Mouse (Mus musculus): ENCODE results near the gene Col4a3.

The Col4a3 gene

DNA sequence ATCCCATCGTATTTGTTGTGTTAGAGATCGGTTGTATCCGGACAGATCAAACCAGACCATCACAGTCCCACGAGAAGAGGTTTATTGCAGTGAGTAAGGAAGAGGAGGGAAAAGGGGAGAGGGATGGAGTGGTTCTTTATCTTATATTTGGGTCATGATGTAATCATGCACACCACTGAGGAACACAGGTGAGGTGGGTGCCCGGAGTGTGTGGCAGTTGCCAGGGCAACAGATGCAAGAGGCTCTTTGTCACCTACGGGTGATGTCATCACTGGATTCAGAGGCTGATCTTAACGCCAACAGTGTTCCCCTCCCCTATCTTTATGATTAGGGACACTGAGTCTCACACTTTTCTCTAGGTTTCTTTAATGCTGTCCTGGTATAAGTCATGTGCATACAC is 18.6 kb downstream of the Col4a3 start:
- ATAC-seq (ENCODE audit: insufficient number of reproducible peaks, low FRiP score, low TSS enrichment) = no peak

DNA sequence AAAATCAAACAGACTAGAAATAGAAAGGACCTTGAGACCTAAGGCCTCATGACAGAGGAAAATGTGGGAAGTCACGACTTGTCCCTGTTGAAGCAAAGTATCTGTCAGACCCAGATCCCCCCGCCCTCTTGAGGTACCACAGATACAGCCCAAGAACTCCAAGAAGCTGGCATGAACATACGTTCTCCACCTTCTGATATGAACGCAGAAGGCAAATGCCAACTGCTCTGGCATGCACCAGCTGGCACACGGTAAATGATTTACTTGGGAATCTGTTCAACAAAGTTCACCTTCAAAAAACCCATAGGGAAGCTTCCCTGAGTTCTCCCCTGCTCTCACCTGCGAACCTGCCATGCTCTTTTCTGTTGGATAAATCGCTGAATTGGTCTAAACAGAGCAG is 19.1 kb downstream of the Col4a3 start:
- ATAC-seq (ENCODE audit: insufficient number of reproducible peaks, low FRiP score, low TSS enrichment) = no peak

DNA sequence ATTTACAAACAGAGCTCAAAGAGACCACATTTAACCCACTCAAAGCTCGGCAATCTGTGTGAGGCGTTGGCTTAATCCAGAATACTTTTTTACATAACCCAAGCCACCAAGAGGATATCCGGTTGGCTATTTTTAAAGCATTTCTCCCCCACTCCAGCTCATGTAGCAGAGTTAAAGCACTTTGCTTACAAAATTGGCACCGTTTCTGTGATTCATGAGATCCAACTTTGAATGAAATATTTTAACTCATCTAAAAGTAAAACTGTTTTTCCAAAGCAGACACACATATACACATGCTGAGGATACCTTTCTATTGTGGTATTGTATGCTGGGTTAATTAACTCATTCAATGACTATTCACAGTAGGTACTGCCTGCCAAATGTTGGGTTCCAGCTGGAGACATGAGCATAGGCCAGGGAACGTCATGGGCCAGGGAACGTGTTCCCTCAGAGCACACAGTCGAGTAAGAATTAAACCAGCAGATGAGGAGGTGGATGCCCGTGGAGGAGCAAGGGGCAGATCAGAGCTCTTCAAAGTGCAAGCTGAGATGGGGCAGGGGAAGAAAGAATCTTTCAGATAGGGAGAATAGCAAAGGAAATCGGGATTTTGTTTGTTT is 22.0 kb downstream of the Col4a3 start:
- ATAC-seq (ENCODE audit: insufficient number of reproducible peaks, low FRiP score, low TSS enrichment) = no peak; the same call in 1 of the 2 replicates

DNA sequence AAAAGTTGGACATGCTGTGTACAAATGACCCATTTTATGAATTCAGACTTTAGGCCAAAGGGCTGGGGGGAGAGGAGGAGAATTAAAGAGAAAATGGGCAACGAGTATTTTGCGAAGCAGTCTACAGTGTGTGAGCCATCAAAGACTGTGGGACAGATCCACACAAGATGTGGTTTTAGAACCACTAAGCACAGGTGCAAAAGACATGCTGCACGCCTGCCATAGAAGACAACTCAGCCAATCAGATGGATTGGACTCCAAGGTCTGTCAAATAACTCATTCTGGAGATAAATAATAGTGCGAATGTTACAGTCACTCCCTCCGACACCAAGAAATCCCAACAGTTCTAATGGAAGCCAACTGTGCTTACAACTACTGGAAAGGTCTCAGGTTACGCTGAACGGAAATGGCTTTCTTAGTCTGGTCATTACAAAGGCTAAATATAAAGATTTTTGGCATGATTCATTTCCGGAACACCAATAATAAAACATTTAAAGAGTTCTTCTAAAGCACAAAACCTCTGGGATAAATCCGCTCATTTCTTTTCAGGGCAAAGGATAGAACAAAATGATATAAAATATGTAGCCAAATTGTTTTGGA is 25.4 kb downstream of the Col4a3 start:
- ATAC-seq (ENCODE audit: insufficient number of reproducible peaks, low FRiP score, low TSS enrichment) = no peak

DNA sequence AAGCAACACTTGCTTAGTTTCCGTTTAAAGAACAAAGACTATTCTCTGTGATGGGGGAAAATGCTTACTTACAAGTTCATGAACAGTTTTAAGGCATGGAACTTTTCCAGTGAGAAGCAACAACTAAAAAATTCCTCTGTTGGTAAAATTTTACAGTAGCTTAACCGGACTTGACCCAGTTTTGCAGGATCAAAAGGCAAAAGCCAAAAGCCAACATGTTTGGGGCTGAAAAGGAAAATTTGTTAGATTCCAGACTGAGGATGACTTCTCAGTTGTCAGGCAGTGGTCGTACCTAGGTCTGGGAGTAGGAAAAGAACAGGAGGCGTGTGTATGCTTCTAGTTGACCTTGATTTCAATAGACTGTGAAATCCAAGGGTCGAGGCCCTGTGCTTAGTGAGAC is 31.3 kb downstream of the Col4a3 start:
- no peak for ATAC-seq (ENCODE audit: insufficient number of reproducible peaks, low FRiP score, low TSS enrichment)

DNA sequence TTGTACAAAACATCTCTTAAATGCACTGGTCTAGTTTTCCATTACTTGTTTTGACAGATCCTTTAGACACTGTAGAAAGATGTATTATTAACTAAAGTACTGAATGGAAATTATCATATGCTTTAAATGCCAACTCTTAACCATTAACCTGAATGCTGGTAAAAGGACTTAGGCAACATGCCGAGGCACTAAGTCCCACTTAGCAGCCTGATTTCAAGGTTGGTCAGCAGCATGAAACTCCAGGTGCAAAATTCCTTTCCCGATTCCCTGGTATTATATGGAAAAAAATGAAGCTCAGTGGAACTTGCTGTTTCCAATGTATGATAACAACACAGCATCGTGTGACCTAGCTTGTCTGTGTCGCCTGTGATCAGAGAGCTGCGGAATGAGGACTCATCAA is 31.9 kb downstream of the Col4a3 start:
- no peak for ATAC-seq (ENCODE audit: insufficient number of reproducible peaks, low FRiP score, low TSS enrichment)

DNA sequence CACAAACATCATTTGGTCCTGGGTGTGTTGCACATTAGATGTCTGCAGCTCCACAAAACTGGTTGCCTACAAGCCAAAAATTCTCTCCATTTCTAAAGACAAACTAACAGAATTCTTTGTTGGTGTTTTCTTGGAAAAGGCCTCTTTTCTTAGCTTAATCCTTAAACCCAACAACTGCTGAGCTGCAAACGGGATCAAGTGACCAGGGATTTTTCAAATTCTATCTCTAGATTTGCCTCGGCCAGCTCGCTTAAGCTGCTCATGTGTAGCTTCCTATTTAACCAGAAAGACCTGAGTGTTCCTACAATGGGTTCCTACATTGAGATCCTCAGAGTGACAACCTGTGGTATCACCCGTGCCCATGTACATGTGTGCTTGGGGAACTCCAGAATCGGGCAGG is 33.3 kb downstream of the Col4a3 start:
- no peak for ATAC-seq (ENCODE audit: insufficient number of reproducible peaks, low FRiP score, low TSS enrichment)

DNA sequence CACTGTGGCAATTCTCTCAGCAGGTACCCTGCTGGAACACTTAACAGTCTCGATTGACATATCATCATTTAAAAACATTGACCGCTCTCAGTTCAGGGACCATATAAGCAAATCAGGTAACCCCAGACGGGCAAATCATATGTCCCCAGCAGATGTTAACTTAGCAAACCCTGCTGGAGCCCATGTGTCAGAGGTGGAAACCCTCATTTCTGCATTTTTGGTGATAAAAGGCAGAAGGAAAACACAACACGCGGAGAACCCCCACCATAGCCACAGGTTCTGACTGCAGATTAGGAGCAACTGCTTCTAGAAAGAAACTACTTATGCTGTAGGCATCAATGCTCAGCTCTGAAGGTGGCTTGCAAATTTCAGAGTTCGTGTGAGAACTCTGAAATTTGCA is 38.2 kb downstream of the Col4a3 start:
- ATAC-seq (ENCODE audit: insufficient number of reproducible peaks, low FRiP score, low TSS enrichment) = no peak

DNA sequence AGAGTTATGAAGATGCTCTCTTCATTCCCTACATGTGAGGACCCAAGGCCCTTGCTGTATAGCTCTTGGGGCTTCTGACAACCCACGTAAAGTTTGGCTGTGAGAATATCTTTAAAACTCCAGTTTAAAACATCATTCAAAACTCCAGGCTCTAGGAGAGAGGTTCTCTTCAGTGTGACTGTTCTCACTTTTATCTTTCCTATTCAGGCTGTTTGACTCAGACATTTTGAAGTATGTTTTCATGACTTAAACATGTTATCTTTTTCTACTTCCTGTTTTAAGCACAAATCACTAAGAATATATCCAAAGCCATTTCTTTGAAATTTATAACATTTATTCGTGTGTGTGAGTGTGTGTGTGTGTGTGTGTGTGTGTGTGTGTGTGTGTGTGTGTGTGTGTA is 38.8 kb downstream of the Col4a3 start:
- ATAC-seq (ENCODE audit: insufficient number of reproducible peaks, low FRiP score, low TSS enrichment) = no peak

DNA sequence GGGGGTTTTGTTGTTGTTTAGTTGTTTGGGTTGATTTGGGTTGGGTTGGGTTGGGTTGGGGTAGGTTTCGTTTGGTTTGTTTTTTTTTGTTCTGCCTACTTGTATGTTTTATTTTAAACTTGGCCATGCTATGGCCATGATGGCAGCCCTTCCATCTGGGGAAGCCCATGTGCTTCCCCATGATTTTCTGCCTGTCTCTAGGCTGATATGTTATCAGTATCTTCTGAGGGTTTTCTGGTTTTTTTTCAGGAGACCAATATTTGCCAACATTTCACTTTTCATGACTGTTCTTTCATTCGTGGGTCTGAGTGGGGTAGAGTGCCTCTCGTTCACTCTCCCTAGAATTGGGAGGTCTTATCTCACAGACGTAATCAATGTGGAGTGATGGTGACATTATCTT is 40.9 kb downstream of the Col4a3 start:
- no peak for ATAC-seq (ENCODE audit: insufficient number of reproducible peaks, low FRiP score, low TSS enrichment)

DNA sequence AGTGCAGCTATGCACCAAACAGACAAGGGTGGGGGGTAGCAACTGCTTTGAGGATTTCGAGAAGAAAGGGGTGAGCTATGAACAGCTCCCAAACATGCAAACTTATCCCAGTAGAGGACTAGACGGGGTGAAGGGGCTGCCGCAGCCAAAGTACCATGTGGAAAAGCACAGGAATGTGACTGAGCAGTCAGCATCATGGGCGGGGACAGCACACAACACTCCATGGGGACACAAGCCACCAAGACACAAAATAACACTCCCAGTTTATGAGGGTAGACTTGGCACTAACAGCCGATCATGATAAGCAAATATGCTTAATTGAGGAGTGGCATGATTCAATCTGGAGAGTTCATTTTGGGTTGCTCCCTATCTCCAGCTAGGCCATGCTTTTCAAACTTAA is 42.8 kb downstream of the Col4a3 start:
- no peak for ATAC-seq (ENCODE audit: insufficient number of reproducible peaks, low FRiP score, low TSS enrichment)

DNA sequence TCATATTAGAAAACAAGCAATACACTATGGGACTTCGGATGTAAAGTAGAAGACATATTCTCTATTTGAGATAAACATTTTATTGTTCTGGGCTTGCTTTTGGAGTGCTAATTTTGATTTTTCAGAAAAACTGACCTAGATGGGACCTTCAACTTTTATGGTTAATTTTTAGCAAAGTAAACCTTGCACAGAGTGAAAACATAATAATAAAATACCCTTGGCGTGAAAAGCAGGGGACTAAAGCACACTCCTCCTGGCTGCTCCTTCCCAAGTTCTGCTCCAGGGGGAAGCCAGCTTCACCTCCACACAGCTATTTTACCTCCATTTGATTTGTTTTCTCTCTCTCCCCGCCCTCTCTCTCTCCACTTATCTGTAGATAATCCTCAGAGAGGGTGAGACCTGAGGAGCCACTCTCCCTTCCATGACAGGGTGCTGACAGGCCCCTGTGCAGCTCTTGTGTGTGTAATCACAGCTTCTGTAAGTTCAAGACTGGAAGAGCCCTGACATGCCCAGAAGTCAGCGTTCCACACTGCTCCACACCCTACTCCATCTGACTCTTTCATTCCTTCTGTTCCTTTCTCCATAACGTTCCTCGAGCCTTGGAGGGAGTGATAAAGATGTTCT is 44.6 kb downstream of the Col4a3 start:
- ATAC-seq (ENCODE audit: insufficient number of reproducible peaks, low FRiP score, low TSS enrichment) = no peak

DNA sequence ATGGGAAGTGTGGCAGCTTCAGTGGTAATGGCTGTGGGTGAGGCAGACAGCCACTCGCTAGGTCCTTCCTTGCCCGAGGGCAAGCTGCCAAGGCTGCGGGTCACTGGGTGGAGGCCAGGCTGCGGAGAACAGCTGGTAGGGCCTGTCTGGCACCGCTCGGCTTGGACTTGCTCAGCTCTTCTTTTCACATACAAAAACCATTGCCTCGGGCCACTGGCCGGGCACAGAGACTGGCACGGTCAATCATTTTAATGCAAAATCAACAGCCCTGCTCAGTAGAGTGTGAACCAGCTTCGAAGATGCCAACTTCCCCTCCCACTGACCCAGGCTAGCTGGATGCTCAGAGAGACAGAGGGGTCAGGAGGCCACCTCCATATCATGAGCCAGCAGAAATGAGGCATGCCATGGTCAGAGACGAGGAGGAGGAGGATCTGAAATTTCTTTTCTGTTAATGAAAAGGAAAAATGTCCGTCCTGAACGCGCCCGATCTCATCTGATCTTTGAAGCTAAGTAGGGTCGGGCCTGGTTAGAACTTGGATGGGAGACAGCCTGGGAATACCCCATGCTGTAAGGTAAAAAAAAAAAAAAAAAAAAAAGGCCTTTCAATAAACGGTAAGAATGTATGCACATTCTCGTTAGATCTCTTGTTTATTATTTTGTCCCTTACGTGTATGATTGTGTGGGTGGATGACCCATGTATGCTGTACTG is 48.0 kb downstream of the Col4a3 start:
- peak; percentile 68; the same call in 1 of the 2 replicates for ATAC-seq (ENCODE audit: insufficient number of reproducible peaks, low FRiP score, low TSS enrichment)

DNA sequence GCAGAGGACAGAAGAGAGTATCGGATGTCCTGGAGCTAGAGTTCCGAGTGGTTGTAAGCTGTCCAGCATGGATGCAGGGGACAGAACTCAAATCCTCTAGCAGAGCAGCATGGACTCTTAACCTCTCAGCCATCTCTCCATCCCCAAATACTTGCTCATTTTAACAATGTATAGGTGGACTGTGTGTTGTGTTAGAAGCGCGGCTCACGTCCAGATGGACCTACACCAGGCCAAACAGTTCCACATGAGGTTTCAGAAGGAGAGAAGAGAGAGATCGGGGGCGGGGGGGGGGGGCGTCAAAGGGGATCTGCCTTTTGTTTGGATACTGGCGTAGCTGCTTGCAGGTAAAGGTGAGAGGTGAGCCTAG is 48.5 kb downstream of the Col4a3 start:
- no peak for ATAC-seq (ENCODE audit: insufficient number of reproducible peaks, low FRiP score, low TSS enrichment)

DNA sequence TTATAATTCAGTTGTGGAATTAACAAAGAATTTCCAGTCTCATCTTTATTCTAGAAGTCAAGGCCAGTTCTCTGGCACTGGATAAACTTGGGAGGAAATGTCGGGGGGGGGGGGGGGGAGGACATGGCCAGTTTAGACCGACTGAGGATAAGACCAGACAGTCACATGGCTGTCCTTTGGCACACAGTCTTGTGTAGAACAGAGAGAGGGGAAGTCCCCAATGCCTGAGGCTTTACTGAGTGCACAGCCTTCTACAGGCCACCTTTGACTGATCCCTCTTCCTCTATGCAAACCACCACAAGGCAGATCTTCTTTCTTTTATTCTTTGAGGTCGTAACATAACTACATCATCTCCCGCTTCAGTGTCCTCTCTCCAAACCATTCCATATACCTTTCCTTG is 49.6 kb downstream of the Col4a3 start:
- no peak for ATAC-seq (ENCODE audit: insufficient number of reproducible peaks, low FRiP score, low TSS enrichment)

DNA sequence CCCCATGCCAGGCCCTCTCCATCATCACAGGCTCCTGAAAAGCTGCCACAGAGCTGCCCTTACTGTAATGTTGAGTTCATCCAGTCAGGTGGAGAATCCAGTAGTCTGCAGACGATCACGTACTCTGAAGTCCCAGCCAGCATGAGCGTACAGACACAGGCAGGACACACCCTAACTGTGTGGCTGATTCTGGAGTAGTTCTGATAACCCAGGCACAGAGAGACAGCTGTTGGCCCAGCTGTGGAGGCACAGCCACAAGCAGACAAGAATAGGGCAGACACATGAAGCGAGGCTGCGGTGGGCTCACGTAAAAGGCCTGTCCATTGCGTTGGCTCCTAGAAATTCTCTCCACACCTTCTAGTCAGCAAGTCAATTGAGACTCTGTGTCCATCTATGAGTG is 50.7 kb downstream of the Col4a3 start:
- no peak for ATAC-seq (ENCODE audit: insufficient number of reproducible peaks, low FRiP score, low TSS enrichment)

DNA sequence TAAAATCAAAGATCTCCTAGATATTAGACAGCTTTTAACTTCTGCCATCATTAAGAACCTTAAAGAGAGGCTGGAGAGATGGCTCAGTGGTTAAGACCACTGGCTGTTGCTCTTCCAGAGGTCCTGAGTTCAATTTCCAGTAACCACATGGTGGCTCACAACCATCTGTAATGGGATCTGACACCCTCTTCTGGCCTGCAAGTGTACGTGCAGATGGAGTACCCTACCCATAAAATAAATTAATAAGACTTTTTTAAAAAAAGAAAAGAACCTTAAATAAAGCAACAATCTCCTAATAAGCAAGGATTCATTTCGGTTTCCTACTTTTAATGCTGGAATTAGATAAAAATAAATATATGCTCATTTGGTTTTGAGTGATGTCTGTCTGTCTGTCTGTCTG is 51.7 kb downstream of the Col4a3 start:
- ATAC-seq (ENCODE audit: insufficient number of reproducible peaks, low FRiP score, low TSS enrichment) = no peak

DNA sequence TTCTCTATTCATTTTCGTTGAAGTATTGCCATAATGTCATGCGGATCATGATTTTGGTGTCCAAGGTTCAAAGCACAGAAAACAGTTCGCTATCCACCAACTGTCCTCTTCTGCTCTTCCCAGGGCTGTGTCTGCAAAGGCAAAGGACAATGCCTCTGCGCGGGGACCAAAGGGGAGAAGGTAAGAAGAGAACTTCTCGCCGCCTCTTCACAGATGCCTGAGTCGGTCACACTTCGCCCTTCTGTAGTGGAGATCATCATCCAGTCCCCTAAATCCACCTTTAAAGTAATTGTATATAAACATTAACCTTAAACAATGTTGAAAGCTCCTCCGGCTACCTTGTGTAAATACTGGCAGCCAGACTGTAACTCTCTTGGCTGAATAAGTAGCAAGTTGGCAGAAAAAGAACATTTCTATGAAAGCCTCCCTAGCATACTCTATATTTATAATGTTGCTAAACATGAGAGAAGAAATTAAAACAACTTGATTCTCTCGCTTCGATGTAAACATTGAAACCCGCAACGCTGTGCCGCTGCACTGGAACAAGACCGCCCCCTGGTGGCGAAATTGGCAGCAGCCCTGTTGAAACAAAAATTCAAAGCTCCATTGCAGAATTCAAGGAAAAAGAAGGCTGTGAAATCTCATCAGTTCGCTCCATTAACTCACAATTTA is 54.7 kb downstream of the Col4a3 start:
- peak; percentile 41; the same call in 1 of the 2 replicates for ATAC-seq (ENCODE audit: insufficient number of reproducible peaks, low FRiP score, low TSS enrichment)

DNA sequence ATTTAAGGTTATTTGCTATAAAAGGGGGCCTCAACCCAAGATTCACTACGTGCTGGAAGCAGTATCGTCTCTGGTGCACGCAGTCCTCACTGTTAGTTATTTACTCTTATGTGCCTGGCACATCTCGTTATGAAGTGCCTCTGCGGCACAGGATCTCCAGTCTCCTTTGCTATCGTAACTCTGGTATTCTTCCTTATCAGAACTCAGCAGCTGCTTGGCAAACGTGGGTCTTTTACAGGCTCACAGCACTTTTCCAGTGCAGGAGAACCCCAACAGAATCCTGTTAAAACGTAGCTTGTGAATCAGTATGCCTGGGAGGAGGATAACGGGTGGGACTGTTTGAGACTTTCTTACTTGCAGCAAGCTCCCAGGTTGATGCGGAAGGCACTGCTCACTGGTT is 61.3 kb downstream of the Col4a3 start:
- ATAC-seq (ENCODE audit: insufficient number of reproducible peaks, low FRiP score, low TSS enrichment) = no peak

DNA sequence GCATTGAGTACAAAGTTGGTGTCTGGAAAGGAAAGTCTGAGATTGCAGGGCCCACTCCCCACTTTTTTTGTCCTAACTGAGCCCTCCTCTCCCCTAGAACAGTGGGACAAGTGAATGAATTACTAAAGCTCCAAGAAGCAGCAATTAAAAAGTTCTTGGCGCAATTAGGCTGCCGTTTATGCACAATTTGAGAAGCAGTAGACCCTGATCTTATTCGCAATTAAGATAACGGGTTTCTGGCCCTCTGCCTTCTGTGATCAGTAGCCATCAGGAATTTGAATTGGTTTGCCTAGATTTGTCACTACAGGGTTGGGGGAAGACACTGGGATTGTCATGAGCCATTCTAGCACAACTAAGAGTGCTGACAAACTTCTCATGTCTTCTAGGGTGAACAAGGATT is 64.1 kb downstream of the Col4a3 start:
- ATAC-seq (ENCODE audit: insufficient number of reproducible peaks, low FRiP score, low TSS enrichment) = no peak

DNA sequence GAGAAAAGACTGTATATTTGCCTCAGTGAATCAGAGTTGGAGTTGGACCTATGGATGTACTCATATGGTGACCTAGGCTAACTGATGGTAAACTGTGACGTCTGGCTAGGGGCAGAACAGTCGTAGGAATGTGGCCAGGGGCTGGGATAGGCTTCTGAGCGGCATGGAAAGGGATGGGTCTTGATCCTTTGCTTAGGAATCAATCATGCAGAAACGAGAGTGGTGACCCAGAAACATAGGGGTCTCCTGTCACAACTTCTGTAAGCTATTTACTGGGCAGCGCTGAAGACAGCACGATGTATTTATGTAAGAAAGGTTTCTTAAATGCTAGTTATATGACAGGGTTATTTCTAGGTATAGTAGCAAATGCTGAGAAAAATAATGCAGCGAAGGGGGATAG is 67.3 kb downstream of the Col4a3 start:
- no peak for ATAC-seq (ENCODE audit: insufficient number of reproducible peaks, low FRiP score, low TSS enrichment)
